Mouse (Mus musculus) cerebellum, adult (tissue): ENCODE measurements around the gene BC048562.

Source experiments
- ATAC-seq: cut with Nextera tagmentation; 2 replicates; pipeline ENCODE4 v1.9.2; 2017; ENCODE audit warnings: mild to moderate bottlenecking, moderate library complexity, mixed read lengths; ENCODE audit not compliant: insufficient number of reproducible peaks, low FRiP score, low TSS enrichment

BC048562 gene

GRCm38 (mm10) chr9:108450292-108451169, 14.2 kb downstream of the BC048562 start:
- ATAC-seq = no peak

- ATAC-seq = no peak
These were observed 14.8 kb downstream of the BC048562 start for GRCm38 (mm10) chr9:108451170-108451493.

- no peak for ATAC-seq
These were observed 15.4 kb downstream of the BC048562 start for GRCm38 (mm10) chr9:108451519-108452160.

GRCm38 (mm10) chr9:108452291-108452906, 16.1 kb downstream of the BC048562 start:
- ATAC-seq = peak; percentile 82

- ATAC-seq = 0 out of 2 replicates have a peak, but pooled peaks have one; percentile 14
These were observed 16.6 kb downstream of the BC048562 start for GRCm38 (mm10) chr9:108452911-108453310.

GRCm38 (mm10) chr9:108453458-108453857, 17.2 kb downstream of the BC048562 start:
- no peak for ATAC-seq

- no peak for ATAC-seq
These were observed 18.1 kb downstream of the BC048562 start for GRCm38 (mm10) chr9:108454429-108454828.

DNA sequence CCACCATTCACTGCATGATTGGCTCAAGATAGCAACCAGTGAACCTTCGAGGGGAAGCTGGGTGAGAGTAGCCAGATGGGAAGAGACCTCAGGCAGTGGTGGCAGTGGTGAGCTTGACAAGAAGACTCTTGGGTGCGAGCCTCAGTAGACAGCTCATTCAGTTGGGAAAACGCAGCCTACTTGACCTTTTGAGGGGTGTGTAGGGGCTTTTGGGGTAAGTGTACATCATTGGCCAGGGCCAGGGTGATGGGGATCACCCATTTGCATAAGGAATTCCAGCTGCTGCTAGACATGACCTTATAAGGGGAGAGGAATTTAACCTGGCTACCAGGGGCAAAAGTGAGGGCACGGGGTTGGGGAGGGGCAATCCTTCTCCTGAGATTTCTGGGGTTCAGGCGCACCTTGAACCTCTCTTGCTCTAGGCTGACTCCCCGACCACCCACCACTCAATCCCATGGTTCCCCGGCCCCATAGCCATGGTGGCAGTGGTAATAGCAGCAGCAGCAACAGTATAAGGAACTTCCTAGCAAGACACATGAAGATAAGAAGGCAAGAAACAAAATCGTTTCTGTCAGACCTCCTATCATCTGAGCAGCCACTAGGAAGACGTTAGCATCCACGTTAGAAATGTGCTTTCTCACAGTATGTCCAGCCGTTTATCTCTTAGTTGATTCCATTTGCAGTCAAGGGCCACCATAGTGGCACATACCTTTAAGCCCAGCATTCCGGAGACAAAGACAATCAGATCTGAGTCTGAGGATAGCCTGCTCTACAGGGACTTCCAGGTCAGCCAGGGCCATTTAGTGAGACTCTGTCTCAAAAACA, 19.7 kb downstream of the BC048562 start:
- no peak for ATAC-seq

DNA sequence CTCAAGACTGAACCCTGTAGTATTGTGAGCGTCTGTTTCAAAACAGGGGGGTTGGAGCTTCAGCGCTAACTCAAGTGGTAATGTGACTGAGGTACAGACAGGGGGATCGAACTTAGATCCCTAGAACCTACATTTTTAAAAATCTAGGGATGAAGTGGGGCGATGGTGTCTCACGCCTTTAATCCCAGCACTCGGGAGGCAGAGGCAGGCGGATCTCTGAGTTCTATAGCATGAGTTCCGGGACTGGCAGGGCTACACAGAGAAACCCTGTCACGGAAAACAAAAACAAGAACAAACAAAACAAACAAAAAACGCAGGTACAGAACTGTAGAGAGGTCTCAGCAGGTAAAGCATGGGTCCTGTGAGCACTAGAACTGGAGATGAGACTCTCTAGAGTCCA, 20.7 kb downstream of the BC048562 start:
- no peak for ATAC-seq

GRCm38 (mm10) chr9:108459939-108460318, 23.6 kb downstream of the BC048562 start:
- no peak for ATAC-seq

GRCm38 (mm10) chr9:108460319-108461178, 24.3 kb downstream of the BC048562 start, which contains the start of gene Ccdc71:
Gene Ccdc71, plus strand, starts transcription at chr9:108460527.
- ATAC-seq = peak; percentile 59; the same call in 1 of the 2 replicates

GRCm38 (mm10) chr9:108461181-108461631, 24.9 kb downstream of the BC048562 start, which contains the start of gene Klhdc8b:
Gene Klhdc8b, minus strand, starts transcription at chr9:108461581.
- no peak for ATAC-seq

DNA sequence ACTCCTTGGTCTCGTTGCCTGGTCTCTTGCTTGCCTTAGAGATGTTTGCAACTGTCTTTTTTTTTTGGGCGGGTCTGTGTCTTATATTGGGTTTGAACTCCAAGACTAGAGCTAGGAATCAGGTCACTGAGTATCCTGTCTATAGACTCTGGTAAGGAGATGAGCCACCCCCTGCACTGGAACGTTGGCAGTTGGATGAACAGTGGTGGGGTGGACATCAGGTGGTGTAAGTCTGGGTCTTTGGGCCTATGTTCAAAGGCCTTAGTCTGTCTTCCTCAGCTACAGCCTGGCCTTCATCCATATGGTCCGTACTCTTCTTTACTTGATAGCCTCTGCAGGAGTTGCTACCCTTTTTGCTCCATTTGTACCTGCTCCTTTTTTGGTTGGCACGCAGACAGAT, 25.4 kb downstream of the BC048562 start:
- no peak for ATAC-seq

DNA sequence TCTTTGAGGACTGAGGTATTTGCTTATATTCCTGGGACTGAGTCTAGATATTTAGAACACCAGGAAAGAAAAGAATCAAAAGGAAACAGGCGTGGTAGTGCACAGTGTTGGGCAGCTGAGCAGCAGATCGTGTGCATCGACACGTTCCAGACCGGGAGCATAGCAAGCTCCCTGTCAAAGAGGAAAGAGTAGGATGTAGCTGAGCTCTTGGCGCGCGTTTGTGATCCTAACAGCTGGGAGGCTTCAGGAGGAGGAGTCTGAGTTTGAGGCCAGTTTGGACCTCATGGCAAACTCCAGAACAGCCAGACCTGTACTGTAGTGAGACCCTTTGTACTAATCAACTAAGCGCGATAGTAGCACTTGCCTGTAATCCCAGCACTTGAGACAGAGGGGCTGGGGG, 25.9 kb downstream of the BC048562 start:
- no peak for ATAC-seq

GRCm38 (mm10) chr9:108463713-108464112, 27.4 kb downstream of the BC048562 start:
- ATAC-seq = no peak

DNA sequence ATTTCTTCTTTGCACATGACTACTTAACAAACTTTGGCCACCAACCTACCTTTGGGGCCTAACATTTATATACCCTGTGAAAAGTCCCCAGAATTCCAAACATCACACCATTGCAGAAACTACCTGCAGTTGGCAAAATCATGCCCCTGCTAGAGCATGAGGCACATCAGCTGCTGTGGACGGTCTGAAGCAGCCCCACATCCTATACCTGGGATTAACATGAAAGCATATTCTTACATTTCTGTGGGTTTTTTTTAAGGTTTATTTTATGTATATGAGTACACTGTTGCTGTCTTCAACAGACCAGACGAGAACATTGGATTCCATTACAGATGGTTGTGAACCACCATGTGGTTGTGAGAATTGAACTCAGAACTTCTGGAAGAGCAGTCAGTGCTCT, 29.9 kb downstream of the BC048562 start:
- no peak for ATAC-seq

DNA sequence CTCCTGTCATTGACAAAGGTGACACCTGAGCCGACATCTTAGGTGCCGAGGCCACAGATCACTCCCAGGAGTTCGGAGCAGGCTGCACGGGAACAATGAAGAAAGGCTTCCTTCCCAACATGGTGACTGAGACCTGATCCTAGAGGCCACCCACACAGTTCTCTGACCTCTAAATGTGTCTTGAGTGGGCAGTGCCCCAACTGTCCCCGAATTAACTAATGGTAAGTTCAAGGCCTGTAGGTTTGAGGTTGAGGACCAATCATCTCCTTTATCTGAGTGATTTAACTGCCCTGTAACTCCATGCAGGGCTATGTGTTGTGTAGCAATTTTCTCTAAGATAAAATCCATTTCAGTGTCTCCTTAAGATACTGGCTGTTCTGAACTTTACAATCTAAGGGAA, 33.1 kb downstream of the BC048562 start:
- ATAC-seq = no peak

DNA sequence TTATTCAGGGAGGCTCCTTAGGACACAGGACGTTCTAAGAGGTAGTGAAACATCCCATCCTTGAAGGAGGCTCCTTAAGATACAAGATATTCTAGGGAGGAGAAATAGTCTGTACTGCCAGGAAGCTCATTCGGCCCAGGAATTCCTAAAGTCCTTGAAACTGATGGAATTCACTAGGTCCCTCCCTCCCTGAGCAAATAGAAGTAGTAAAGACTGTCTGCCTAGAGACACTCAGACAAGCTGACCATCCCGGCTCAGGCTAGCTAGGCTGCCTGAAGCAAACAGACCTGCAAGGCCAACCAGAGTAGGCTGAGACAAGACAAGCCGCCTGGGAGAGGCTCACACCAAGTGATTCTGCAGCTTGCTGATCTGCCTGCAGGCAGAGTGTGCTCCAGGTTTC, 33.6 kb downstream of the BC048562 start:
- no peak for ATAC-seq

DNA sequence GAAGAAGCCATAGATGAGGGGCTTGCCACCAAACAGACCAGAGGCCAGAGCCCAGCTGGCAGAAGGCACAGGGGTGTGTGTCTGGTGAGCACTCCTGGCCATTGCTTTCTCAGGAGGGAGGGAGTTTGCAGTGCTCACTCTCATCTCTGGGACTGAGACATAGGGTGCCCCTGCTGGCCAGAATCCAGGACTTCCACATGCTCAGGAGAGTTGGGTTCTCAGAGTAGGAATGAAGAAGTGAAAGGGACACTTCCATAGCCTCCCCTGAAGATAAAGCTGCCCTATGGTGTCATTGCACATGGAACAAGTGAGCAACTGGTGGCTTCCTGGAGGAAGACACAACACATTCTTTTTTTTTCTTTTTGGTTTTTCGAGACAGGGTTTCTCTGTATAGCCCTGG, 38.2 kb downstream of the BC048562 start:
- no peak for ATAC-seq
